Mouse (Mus musculus): ENCODE measurements at regions not wholly inside any gene's neighbourhood (a gene's known extent, or its start where the extent isn't known, plus 50 kb on each side); places are given as distances from the start of the nearest gene placed in this dataset.

DNA sequence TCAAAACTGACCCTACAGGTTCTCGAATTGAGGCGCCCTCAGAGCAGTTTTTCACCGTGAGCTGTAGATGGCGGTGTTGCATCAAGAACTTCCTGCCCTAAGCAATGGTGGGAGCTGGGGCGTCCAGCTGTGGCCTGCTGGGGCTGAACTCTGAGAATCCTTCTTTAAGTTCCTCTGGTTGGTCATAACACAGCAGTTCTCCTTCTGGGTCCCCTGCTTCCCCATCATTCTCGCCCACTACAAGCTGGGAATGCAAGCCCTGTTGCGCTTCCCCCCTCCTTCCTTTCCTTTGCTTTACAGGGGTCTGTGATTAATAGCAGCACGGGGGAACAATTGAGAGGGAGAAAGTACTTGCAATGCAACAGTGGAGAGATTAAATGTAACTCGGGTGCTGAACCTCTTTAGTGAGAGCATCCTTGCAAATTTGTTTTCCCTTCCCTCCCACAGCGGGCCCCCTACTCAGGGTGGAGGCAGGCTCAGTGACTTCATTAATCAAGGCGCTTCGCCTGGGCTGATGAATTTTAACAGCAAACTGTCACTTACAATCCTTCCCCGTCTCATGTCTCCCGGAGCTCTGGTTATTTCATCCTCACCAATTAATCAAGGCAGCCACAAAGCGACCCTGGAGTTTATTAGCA is 794.3 kb upstream of the Api5 start:
- peak; percentile 69 to 72 for DNase-seq

DNA sequence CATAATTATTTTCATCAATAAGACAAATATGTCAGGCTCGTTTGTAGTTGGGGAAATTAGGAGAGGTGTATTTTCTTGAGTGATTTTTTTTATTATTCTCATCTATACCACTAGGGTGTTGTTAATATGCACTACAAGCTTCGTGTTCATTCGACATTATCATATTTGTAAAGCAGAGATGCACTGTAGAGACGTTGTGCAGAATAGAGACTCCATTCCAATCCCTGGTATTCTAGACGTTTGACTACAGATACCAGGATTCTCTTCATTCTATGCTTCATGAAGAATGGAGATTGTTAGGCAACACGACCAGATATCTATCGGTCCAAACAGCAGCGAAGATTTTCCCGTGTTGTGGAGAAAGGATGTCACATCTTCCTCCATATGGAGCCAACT is 793.8 kb upstream of the Api5 start:
- no peak for DNase-seq

DNA sequence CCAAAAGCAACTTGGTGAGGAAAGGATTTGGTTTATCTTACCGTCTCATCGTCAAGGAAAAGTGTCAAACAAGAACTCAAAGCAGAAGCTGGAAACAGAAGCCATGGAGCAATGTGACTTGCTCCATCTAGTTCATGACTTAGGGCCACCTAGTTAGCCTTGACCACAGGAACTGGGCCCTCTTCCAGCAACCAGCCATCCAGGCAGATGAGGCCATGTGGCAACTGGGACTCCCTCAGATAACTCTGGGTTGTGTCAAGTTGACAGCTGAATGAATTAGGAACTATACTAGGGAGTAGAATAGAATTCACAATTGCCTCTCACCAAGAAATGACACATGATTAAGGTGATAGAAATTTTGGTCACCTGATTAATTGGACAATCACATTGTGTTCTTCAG is 791.5 kb upstream of the Api5 start:
- DNase-seq, result peak in 1 of 2 experiments; percentile 15

DNA sequence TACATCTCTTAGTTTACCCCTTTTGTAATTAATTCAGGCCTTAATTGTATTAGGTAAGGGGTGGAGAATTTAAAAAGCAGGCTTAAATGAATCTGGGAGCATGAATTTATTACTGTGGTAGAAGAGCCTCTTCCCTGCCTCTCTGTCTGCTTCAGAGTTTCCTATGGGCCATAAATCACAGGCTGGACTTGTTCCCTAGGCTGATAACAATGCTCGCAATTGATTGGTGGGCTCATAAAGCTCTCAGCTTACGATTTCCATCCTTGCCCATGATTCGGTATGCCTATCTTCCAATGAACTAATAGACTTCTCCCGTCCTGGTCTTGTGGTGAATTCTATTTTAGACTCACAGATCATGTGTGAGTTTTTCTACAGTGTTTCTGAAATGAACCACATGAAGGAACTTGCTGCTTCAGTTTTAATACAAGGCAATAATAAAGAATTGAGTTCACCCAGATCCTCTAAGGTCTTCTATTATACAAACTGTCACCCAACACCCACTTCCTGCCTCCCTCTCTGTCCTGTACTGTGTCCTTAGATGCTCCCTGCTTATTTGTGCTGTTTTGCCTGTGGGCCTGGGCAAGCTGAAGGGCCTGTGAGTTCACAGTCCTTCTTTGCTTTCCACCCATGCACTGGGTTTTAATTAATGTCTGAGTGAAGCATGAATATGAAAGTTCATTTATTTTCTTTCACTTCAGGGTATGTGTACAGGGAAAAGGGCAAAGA is 772.4 kb upstream of the Api5 start:
- DNase-seq, result no peak
